19 mouse cellular contexts compared by ENCODE assay signal in the genomic region with DNA sequence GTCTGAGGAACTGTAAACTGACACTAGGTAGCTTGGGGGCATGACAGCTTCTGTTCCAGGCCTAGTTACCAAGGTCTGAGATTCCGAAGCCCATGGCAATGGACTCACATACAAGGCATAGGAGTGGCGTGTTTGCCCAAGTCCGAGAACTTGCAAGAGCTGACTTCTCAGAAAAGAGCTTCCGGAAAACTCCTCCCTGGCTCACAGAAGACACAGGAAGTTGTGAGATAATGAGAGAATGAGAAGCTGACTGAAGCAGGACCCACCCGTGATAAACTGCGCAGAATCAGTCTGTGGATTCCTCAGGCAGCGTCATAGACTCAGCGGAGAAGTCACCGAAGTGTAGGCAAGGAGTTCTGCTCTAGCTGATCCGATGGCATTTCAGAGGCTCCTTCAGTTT.
DNase-seq lines count a peak whose midpoint lies in the region; ATAC-seq lines count a peak whose summit lies in the region.
"Had no signal": no experiment of that assay in that cellular context is flagged by ENCODE, and none has a peak within 500 bp of the region (broad histone marks: within the 10 kb centered on the region; RNA-seq: fewer than 3 reads in every experiment).

No protein-coding gene starts in this region.

- ATAC-seq in heart, embryonic 11.5 days (replicated peaks; ENCODE audit: insufficient number of reproducible peaks, low FRiP score, low TSS enrichment): no peak
- ATAC-seq: activated CD4-positive, CD25-positive, alpha-beta regulatory T cell, adult 4 months; forebrain, embryonic 15.5 days; hindbrain, embryonic 16.5 days; inflammation-experienced regulatory T-cells, adult 6 months had no signal

- WGBS in heart, embryonic 11.5 days (ENCODE audit: insufficient replicate concordance): 70% methylated on average over 10 of the region's 10 CpGs

- H3K27ac ChIP-seq in heart, embryonic 11.5 days (ENCODE audit: low read depth, low read length): no peak overlapping the region
- H3K27ac ChIP-seq: embryonic facial prominence, embryonic 12.5 days; forebrain, embryonic 15.5 days; heart, embryonic 15.5 days; hindbrain, embryonic 12.5 days had no signal

- no peak overlapping the region for H3K4me3 ChIP-seq in heart, embryonic 11.5 days (ENCODE audit: low read depth, low read length)
- H3K4me3 ChIP-seq: embryonic facial prominence, embryonic 12.5 days; forebrain, embryonic 15.5 days; heart, embryonic 15.5 days; hindbrain, embryonic 12.5 days had no signal

- peaks cover 7% of the 10 kb centered on the region; the same call in 1 of the 2 replicates for H3K4me1 ChIP-seq in heart, embryonic 11.5 days (ENCODE audit: control insufficient read depth, insufficient read depth, low read length)

- no peak overlapping the region for H3K4me2 ChIP-seq in heart, embryonic 11.5 days
- H3K4me2 ChIP-seq: embryonic facial prominence, embryonic 12.5 days; forebrain, embryonic 15.5 days; heart, embryonic 15.5 days; hindbrain, embryonic 12.5 days had no signal

- H3K36me3 ChIP-seq in heart, embryonic 11.5 days (ENCODE audit: control insufficient read depth, insufficient read depth, low read length): no peaks in the 10 kb centered on the region
- H3K36me3 ChIP-seq: embryonic facial prominence, embryonic 12.5 days; forebrain, embryonic 15.5 days; heart, embryonic 15.5 days; hindbrain, embryonic 12.5 days had no signal

- no peaks in the 10 kb centered on the region for H3K27me3 ChIP-seq in heart, embryonic 11.5 days (ENCODE audit: control insufficient read depth, insufficient read depth, low read length)
- H3K27me3 ChIP-seq: CH12.LX; embryonic facial prominence, embryonic 12.5 days; forebrain, embryonic 15.5 days; heart, embryonic 15.5 days; hindbrain, embryonic 12.5 days had no signal

- H3K9ac ChIP-seq in heart, embryonic 11.5 days (ENCODE audit: low read depth, low read length): no peak overlapping the region
- H3K9ac ChIP-seq: embryonic facial prominence, embryonic 12.5 days; forebrain, embryonic 15.5 days; heart, embryonic 15.5 days; hindbrain, embryonic 12.5 days had no signal

- DNase-seq in heart, adult 8-10 months (ENCODE audit: low spot score): peak; percentile 15
- peak; percentile 4 for DNase-seq in lung, postnatal 10 days
- no peak for DNase-seq in lung, postnatal 36 days
- DNase-seq in R1 (ENCODE audit: low read depth, low spot score): peak; percentile 81
- no peak for DNase-seq in right cerebral cortex, postnatal 10 days (ENCODE audit: low spot score in 2 of 2)
- DNase-seq: adrenal gland, postnatal 14 days; cerebellum, adult 11-12 months; cerebellum, adult 9-10 months; cerebellum, postnatal 25 days; gastrocnemius, postnatal 10 days had no signal

- H3K9me3 ChIP-seq in heart, embryonic 11.5 days (replicated peaks; ENCODE audit: control insufficient read depth, low read length): no peaks in the 10 kb centered on the region
- H3K9me3 ChIP-seq: embryonic facial prominence, embryonic 12.5 days; forebrain, embryonic 15.5 days; heart, embryonic 15.5 days; hindbrain, embryonic 12.5 days had no signal

Comparison
In these comparisons a context has a peak if more than half of its experiments do, and no peak if none do; other contexts are left out.
1. DNase-seq: peak in heart, adult 8-10 months (single experiment), lung, postnatal 10 days (single experiment) and R1 (single experiment); none in lung, postnatal 36 days (single experiment) and right cerebral cortex, postnatal 10 days (0 of 2).